Comparison of ENCODE assay signal across 7 mouse cellular contexts in genomic region chr9:72169728-72170188, GRCm38 (mm10). TPM values are rescaled to one million over a fixed set of nuclear protein-coding genes. Genes with fewer than 3 reads are reported as not detected.
DNase-seq lines count a peak whose midpoint lies in the region; ATAC-seq and TF ChIP-seq lines count a peak whose summit lies in the region.

No protein-coding gene starts in this region.

- H3K36me3 ChIP-seq in lung, embryonic 14.5 days (ENCODE audit: insufficient read depth): no peaks in the 10 kb centered on the region
- no peaks in the 10 kb centered on the region for H3K36me3 ChIP-seq in neural tube, embryonic 14.5 days (ENCODE audit: control insufficient read depth, insufficient read depth, low read length)

- H3K4me3 ChIP-seq in lung, embryonic 14.5 days (ENCODE audit: low read depth, low read length): peak overlapping the region; percentile 33
- peak overlapping the region; percentile 17; the same call in 1 of the 2 replicates for H3K4me3 ChIP-seq in neural tube, embryonic 14.5 days (ENCODE audit: low read depth, low read length)

- 0 out of 2 replicates have a peak, but pooled peaks cover 2% of the 10 kb centered on the region for H3K4me1 ChIP-seq in lung, embryonic 14.5 days (ENCODE audit: insufficient read depth)
- H3K4me1 ChIP-seq in neural tube, embryonic 14.5 days (ENCODE audit: control insufficient read depth, insufficient read depth, low read length): 0 out of 2 replicates have a peak, but pooled peaks cover 6% of the 10 kb centered on the region

- H3K9me3 ChIP-seq in lung, embryonic 14.5 days (ENCODE audit: low read depth, low read length): no peaks in the 10 kb centered on the region
- H3K9me3 ChIP-seq in neural tube, embryonic 14.5 days (ENCODE audit: control insufficient read depth, low read length): no peaks in the 10 kb centered on the region

- DNase-seq in ZHBTc4 (ENCODE audit: low read depth, low spot score): peak; percentile 58
- DNase-seq in embryo, embryonic 10.5 days (ENCODE audit: low spot score): peak; percentile 71
- DNase-seq in heart, adult 8-10 months (ENCODE audit: low spot score): peak; percentile 72
- peak; percentile 61 for DNase-seq in kidney, adult 18-20 months
- DNase-seq in lung, embryonic 14.5 days: peak; percentile 79
- DNase-seq in right cerebral cortex, postnatal 36 days (ENCODE audit: low spot score in 2 of 2): no peak

- peak overlapping the region; percentile 40 for H3K9ac ChIP-seq in lung, embryonic 14.5 days
- 0 out of 2 replicates have a peak overlapping the region, but pooled peaks have one; percentile 26 for H3K9ac ChIP-seq in neural tube, embryonic 14.5 days (replicated peaks; ENCODE audit: low read depth, low read length)

- 2% methylated on average over 12 of the region's 12 CpGs for WGBS in lung, embryonic 14.5 days
- 2% methylated on average over 12 of the region's 12 CpGs for WGBS in neural tube, embryonic 14.5 days

- peak overlapping the region; percentile 21; the same call in 1 of the 2 replicates for H3K27ac ChIP-seq in lung, embryonic 14.5 days (ENCODE audit: low read depth)
- H3K27ac ChIP-seq in neural tube, embryonic 14.5 days (ENCODE audit: low read depth, low read length): no peak overlapping the region; the same call in 1 of the 2 replicates

- H3K4me2 ChIP-seq in lung, embryonic 14.5 days: peak overlapping the region; percentile 65
- H3K4me2 ChIP-seq in neural tube, embryonic 14.5 days (ENCODE audit: low read depth, low read length): peak overlapping the region; percentile 38

- ATAC-seq in lung, embryonic 14.5 days (ENCODE audit: insufficient read depth): peak; percentile 68
- no peak for ATAC-seq in neural tube, embryonic 14.5 days (ENCODE audit: low read depth)

- no peak for TF ChIP-seq CTCF in lung, embryonic 14.5 days (IDR thresholded peaks at IDR 0.05; ENCODE audit: low read depth)

- H3K27me3 ChIP-seq in lung, embryonic 14.5 days (ENCODE audit: insufficient read depth, low read length): no peaks in the 10 kb centered on the region
- no peaks in the 10 kb centered on the region for H3K27me3 ChIP-seq in neural tube, embryonic 14.5 days (ENCODE audit: control insufficient read depth, insufficient read depth, low read length)

RNA-seq across cellular contexts. Expression of gene Tcf12, which starts 58.1 kb away (rescaled TPM):
- total RNA-seq in heart, adult 8-10 months (2022): 10 to 100 TPM; 27.1 to 32.1 (median 31.6) TPM
- polyA plus RNA-seq in lung, embryonic 14.5 days (2014; fragmentation: Nextera tagmentation; extraction: Ambion mirVana): 103 and 108 TPM in 2 replicates
- polyA plus RNA-seq in neural tube, embryonic 14.5 days (2014; fragmentation: Nextera tagmentation; extraction: Ambion mirVana): 74.1 and 93.6 TPM in 2 replicates

Comparison
In these comparisons a context has a peak if more than half of its experiments do, and no peak if none do; other contexts are left out.
1. DNase-seq: peak in ZHBTc4 (single experiment), embryo, embryonic 10.5 days (single experiment), heart, adult 8-10 months (single experiment), kidney, adult 18-20 months (single experiment) and lung, embryonic 14.5 days (single experiment); none in right cerebral cortex, postnatal 36 days (0 of 2).